Mouse (Mus musculus) spleen, postnatal 0 days (tissue): ENCODE data around the gene Mcm3. TPM values are rescaled to one million over a fixed set of nuclear protein-coding genes. Genes with fewer than 3 reads are reported as not detected.

Experiments
- polyA plus RNA-seq: library from polyadenylated mRNA; unstranded; fragments of >200 nt; fragmentation: Nextera tagmentation; extraction: Ambion mirVana; gene quantifications from 2 replicates; pipeline ENCODE4 v1.2.1, GENCODE M21; 2015

Mcm3 gene
- 143 and 169 TPM in 2 replicates for polyA plus RNA-seq

DNA sequence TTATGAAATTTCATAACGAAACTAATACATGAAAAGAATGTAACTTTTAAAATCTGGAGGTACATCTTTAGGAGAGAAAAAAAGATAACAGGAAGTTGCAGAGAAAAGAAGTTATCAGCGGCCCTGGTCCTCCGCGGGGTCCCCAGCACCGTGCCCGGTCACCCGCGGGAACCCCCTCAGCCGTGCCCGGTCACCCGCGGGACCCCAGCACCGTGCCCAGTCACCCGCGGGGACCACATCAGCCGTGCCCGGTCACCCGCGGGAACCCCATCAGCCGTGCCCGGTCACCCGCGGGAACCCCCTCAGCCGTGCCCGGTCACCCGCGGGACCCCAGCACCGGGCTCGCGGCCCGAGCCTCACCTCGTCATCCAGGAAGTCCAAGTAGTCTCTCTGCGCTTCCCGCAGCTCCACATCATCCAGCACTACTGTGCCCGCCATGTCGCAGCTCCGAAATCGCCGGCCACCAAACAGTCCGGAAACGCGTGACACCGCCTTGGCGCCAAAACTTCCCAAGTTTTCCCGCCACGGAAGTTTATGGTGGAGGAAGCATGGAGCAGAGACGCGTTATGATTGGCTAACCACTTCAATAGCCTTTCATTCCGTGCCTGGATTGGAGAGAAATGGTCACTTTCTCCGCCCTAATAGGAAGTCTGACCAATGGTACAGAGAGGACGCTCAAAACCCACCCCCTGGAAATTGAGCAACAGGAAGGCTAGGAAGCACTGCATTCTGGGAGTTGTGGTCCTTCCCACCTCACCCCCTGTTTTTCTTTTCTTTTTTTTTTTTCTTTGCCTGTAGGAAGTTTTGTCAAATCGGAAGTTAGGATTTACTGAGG lies at the start of gene Mcm3:
TSS of gene Mcm3 (minus strand) at position 542 of the 835 bp plus-strand sequence.

GRCm38 (mm10) chr1:20790517-20790916 lies 29.6 kb downstream of the Mcm3 start, which contains the start of gene Il17f:
Il17f (minus strand) TSS chr1:20790617.

Other genes with a start within 250 kb of the Mcm3 start
- gene Pkhd1, start 202.2 kb downstream of the Mcm3 start, polyA plus RNA-seq = 0.01 TPM in 1 of 2 replicates, not detected in the other
- not detected in 2 replicates for gene Il17a, start 89.4 kb downstream of the Mcm3 start, polyA plus RNA-seq
- 0.28 and 0.29 TPM in 2 replicates for gene Il17f, start 29.7 kb downstream of the Mcm3 start, polyA plus RNA-seq
- gene Paqr8, start 70.3 kb upstream of the Mcm3 start, polyA plus RNA-seq = 0.61 and 0.85 TPM in 2 replicates
- gene Efhc1, start 131.3 kb upstream of the Mcm3 start, polyA plus RNA-seq = 0.45 and 0.46 TPM in 2 replicates